Mouse (Mus musculus): ENCODE measurements around the gene Hspa1l.

DNA sequence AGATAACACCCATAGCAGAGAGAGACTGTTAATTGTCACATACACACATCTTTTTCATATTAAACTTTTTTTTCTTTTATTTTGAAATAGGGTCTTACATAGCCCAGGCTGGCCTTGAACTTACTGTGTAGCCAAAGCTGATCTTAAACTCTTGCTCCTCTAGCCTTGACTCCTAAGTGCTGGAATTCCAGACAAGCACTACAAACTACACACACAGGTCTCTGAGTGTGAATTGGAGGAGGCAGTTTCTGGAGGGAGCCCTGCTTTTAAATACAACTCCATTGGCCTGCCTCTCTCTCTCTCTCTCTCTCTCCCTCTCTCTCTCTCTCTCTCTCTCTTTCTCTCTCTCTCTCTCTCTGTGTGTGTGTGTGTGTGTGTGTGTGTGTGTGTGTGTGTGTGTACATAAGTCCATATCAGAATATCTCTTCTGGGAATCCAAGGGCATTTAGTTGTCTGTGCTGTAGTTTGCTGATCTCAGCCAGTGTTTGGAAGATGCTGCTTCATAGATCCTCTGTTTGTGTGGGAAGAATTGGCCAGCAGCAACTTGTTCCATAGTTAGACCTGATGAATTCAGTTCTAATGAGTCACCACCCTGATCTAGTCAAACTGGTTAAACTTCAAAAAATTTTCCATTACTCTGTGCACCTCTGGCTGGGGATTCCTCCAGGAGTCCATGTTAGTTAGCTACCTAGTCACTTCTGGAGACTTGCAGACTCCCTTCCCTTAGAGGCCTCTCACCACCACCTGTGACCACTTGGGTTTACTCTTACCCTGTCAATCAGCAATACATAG is 11.6 kb upstream of the Hspa1l start:
- no peak for TF ChIP-seq EP300 (IDR thresholded peaks at IDR 0.05; ENCODE audit: insufficient read depth, low read depth, low read length)
- no peak for TF ChIP-seq CTCF (IDR thresholded peaks at IDR 0.05; ENCODE audit: low read depth, low read length)

Measured in ES-Bruce4 (cell line).